Mouse (Mus musculus) midbrain, embryonic 14.5 days (tissue): ENCODE measurements at regions not wholly inside any gene's neighbourhood (a gene's known extent, or its start where the extent isn't known, plus 50 kb on each side); places are given as distances from the start of the nearest gene placed in this dataset.

Experiments used
- ATAC-seq: fragments of 200-750 bp; cut with Nextera tagmentation; 2 replicates; pipeline ENCODE4 v1.8.0; 2017; ENCODE audit warnings: moderate number of reproducible peaks, moderate library complexity; ENCODE audit not compliant: low FRiP score, low TSS enrichment
- DNase-seq: peaks from one replicate; pipeline ENCODE4 v3.0.0-alpha.2; 2015
- H3K27ac ChIP-seq: fragments of 300-500 bp; sonication (generic); replicated peaks from 2 replicates; pipeline ENCODE4 v1.5.1; 2014; ENCODE audit warnings: mild to moderate bottlenecking, low read depth, low read length, moderate library complexity
- H3K27me3 ChIP-seq: fragments of 300-500 bp; sonication (generic); 2 replicates; pipeline ENCODE4 v1.6.1; 2014; ENCODE audit warnings: low read length, control low read depth, mixed read lengths; ENCODE audit not compliant: control insufficient read depth, insufficient read depth
- H3K36me3 ChIP-seq: fragments of 300-500 bp; sonication (generic); 2 replicates; pipeline ENCODE4 v1.6.1; 2014; ENCODE audit warnings: low read length, control low read depth; ENCODE audit not compliant: control insufficient read depth, insufficient read depth
- H3K4me1 ChIP-seq: fragments of 300-500 bp; sonication (generic); 2 replicates; pipeline ENCODE4 v1.6.1; 2014; ENCODE audit warnings: mild to moderate bottlenecking, antibody characterized with exemption, low read length, control low read depth; ENCODE audit not compliant: control insufficient read depth, insufficient read depth
- H3K4me2 ChIP-seq: fragments of 300-500 bp; sonication (generic); 2 replicates; pipeline ENCODE4 v1.6.1; 2014; ENCODE audit warnings: mild to moderate bottlenecking, low read length, moderate library complexity
- H3K4me3 ChIP-seq: fragments of 300-500 bp; sonication (generic); replicated peaks from 2 replicates; pipeline ENCODE4 v1.5.1; 2014; ENCODE audit warnings: low read depth, low read length
- H3K9ac ChIP-seq: fragments of 300-500 bp; sonication (generic); replicated peaks from 2 replicates; pipeline ENCODE4 v1.6.1; 2014; ENCODE audit warnings: mild to moderate bottlenecking, low read length, moderate library complexity
- H3K9me3 ChIP-seq: fragments of 300-500 bp; sonication (generic); 2 replicates; pipeline ENCODE4 v1.6.1; 2016; ENCODE audit warnings: low read length, control low read depth, mixed read lengths; ENCODE audit not compliant: control insufficient read depth
- WGBS: fragments of 180-500 bp; shearing (Covaris S2); extraction: QIAGEN DNeasy Blood & Tissue Kit; methylation state at CpG from one replicate; pipeline ENCODE4 v1.1.7; 2014; 5-methylcytosine and 5-hydroxymethylcytosine counted together

DNA sequence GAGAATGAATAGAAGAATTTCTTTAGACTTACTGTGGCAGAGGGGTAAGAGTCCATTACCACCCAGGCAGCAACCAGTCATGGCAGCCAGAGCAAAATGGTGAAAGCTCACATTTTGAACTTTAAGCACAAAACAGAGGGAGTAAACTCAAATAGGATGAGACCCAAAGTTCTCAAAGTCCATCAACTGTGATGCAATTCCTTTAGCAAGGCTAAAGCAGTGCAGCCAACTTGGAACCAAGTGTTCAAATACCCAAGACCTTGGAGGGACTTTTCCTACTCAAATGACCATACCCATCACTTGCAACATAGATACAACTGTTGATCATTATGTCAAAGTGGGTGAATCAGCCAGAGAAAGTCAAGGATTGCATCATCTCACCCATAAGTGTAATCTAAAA lies 380.1 kb downstream of the Hace1 start:
- no peak overlapping the region for H3K4me2 ChIP-seq
- H3K9ac ChIP-seq = no peak overlapping the region
- no peaks in the 10 kb centered on the region for H3K9me3 ChIP-seq
- no peaks in the 10 kb centered on the region for H3K36me3 ChIP-seq
- DNase-seq (no peak), ATAC-seq (no peak)
- no peak overlapping the region for H3K4me3 ChIP-seq
- H3K27me3 ChIP-seq = no peaks in the 10 kb centered on the region
- no peak overlapping the region for H3K27ac ChIP-seq
- no peaks in the 10 kb centered on the region for H3K4me1 ChIP-seq

DNA sequence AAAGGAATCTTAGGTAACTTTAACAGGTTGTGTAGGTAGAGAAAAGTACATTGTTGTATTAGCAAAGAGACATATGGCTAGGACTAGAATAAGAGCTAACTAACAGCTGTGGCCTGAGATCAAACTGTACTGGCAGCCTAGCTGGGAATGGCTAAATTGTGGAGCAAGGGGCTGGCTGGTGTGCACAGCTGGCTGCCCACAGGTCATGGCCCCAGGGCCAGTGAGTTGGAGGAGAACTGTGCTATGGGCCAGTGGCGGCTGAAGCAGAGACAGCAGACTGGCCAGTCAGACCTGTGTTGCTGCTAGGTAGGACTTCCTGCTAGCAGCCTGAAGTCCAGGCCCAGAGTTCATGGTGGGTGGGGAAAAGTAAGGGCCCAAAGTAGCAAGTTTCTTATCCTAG lies 394.6 kb downstream of the Hace1 start:
- WGBS = 81% methylated on average over 1 of the region's 1 CpGs
- H3K36me3 ChIP-seq = no peaks in the 10 kb centered on the region
- no peaks in the 10 kb centered on the region for H3K27me3 ChIP-seq
- no peak overlapping the region for H3K4me2 ChIP-seq
- H3K4me3 ChIP-seq = no peak overlapping the region
- no peak overlapping the region for H3K9ac ChIP-seq
- ATAC-seq = no peak
- no peaks in the 10 kb centered on the region for H3K4me1 ChIP-seq
- H3K27ac ChIP-seq = no peak overlapping the region
- no peaks in the 10 kb centered on the region for H3K9me3 ChIP-seq
- DNase-seq = no peak

DNA sequence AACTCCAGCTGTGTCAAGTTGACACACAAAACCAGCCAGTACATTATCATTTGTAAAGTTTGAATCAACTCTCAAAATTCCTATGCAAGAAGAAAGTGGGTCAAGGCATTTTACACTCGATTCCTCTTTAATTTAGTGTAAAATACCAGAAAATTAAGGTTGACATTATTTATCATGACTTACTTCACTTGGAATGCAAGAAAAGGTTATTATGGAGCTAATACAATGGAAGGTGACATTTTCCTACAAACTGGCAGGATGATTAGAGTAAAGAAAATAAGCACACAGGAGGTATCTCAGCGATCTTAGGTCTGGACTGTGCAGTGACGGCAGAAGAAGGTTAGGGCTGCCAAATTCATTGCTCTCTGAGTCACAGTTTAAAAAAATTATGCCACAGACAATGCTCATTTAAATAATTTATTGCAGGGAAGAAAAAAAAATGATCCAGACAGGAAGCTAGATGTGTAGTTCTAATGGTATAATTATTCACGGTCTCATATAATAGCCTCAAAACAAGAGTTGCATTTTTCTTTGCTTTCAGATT lies 405.2 kb downstream of the Hace1 start:
- ATAC-seq (no peak; the same call in 1 of the 2 replicates), DNase-seq (no peak)
- Histone ChIP-seq H3K9me3 (no peaks in the 10 kb centered on the region), H3K36me3 (no peaks in the 10 kb centered on the region), H3K27ac (no peak overlapping the region), H3K9ac (no peak overlapping the region), H3K4me2 (no peak overlapping the region), H3K4me3 (no peak overlapping the region), H3K4me1 (no peaks in the 10 kb centered on the region), H3K27me3 (no peaks in the 10 kb centered on the region)
- 60% methylated on average over 4 of the region's 4 CpGs for WGBS

DNA sequence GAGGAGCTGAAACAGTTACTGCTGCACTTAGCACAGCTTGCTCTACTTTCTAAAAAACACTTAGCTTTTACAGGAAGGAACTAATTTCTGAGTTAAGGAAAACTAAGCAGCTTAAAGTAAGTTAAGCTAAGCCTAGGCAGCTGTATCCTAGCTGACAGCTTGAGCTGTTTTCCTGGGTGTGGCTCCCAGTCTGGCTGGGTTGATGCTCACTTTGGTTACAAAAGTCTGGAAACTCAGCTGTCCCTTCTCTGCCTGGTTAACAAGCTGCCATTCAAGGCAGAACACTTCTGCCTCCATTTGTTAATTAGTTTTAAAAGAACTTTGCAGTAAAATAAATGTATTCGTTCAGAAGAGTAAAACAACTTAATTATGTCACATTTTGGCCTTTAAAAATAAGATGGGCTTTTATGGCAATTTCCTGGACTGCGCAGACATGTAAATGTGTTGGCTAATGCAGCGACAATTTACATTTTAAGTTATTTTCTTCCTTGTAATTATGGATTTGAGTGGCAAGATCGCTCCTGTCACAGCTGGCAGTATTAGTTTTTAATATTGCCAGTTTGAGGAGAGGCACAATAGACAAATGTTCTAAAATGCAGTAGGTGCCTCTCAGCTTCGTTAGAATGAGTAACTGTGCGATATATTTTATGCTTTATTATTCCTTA lies 406.2 kb downstream of the Hace1 start:
- Histone ChIP-seq H3K36me3 (no peaks in the 10 kb centered on the region), H3K4me1 (no peaks in the 10 kb centered on the region), H3K9me3 (no peaks in the 10 kb centered on the region), H3K4me3 (no peak overlapping the region), H3K9ac (no peak overlapping the region), H3K27me3 (no peaks in the 10 kb centered on the region), H3K4me2 (no peak overlapping the region), H3K27ac (no peak overlapping the region)
- ATAC-seq (no peak), DNase-seq (no peak)
- 82% methylated on average over 6 of the region's 6 CpGs for WGBS

DNA sequence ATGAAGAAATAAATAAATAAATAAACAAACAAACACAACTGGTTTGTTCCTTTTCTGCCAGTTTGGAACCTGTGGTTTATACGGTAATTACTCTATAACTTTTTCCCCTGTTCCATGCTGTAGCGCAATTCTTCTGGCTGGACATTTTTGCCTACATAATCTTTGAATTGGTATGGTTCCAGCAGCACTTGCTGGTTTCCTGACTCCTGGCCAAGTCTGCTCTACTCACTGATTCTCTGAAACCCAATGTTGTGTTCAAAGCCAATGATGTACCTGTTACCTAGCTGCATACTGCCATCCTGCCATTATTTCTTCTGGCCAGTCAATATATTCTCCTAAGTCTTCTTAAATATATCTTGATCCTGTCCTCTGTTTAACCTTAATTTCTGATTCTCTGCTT lies 408.7 kb downstream of the Hace1 start:
- H3K9me3 ChIP-seq = no peaks in the 10 kb centered on the region
- no peak overlapping the region for H3K9ac ChIP-seq
- WGBS = 94% methylated on average over 2 of the region's 2 CpGs
- no peaks in the 10 kb centered on the region for H3K27me3 ChIP-seq
- H3K36me3 ChIP-seq = no peaks in the 10 kb centered on the region
- no peaks in the 10 kb centered on the region for H3K4me1 ChIP-seq
- no peak overlapping the region for H3K4me3 ChIP-seq
- no peak overlapping the region for H3K27ac ChIP-seq
- H3K4me2 ChIP-seq = no peak overlapping the region
- DNase-seq (no peak), ATAC-seq (no peak)

DNA sequence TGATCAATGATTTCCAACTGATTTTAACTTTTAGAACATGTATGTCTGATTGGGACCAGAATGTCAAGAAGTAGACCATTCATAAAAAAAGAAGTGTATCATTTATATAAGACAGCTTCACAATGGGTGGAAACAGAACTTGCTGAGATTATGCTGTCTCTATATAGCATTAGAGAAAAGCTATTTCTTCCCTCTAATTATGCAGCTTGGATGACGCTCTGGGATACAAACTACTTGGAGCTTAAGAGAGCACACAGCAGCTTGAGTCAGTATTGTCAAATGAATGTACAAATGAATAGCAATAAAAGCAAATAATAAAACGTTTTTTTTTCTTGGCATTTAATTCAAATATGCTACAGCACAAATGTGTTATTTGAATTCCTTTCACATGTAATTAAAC lies 428.7 kb downstream of the Hace1 start:
- WGBS = 45% methylated on average over 2 of the region's 2 CpGs
- Histone ChIP-seq H3K27me3 (no peaks in the 10 kb centered on the region), H3K9me3 (no peaks in the 10 kb centered on the region), H3K9ac (no peak overlapping the region), H3K27ac (no peak overlapping the region), H3K4me3 (no peak overlapping the region), H3K4me1 (no peaks in the 10 kb centered on the region), H3K36me3 (no peaks in the 10 kb centered on the region), H3K4me2 (no peak overlapping the region)
- ATAC-seq (no peak), DNase-seq (peak; percentile 25)

DNA sequence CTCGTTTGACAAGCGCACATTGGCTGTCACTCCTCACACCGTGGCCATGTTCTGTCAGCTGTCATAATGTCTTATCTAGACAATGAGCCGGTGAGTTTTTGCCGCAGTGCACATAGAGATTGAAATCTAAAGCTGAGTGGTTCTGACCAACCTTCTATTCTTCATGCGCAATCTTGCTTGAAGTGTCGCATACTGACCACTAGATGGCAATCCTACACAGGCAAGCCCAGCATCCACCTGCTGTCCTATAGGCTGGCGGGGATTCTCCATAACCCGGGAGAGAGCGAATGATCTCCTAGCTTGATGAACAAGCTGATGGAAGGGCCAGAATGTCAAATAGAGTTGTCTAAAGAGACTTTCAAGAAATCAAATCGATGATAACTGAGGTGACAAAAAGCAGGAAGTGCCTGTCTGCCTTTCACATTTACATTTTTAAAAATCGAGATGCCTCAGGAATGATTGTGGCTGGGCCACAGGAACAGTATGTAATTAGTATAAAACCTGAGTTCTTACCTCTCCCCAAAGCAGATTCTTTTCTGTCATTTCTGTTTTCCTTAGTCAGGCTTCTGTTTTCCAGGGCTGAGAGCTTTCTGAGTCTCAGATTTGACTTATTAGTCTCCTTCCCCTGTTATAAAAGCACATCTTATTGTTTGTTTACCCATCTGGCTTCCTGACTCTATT lies 434.4 kb downstream of the Hace1 start:
- WGBS = 20% methylated on average over 12 of the region's 12 CpGs
- no peaks in the 10 kb centered on the region for H3K36me3 ChIP-seq
- peaks cover 4% of the 10 kb centered on the region; the same call in 1 of the 2 replicates for H3K4me1 ChIP-seq
- ATAC-seq (peak; percentile 88), DNase-seq (peak; percentile 91)
- H3K4me3 ChIP-seq = no peak overlapping the region
- H3K27me3 ChIP-seq = no peaks in the 10 kb centered on the region
- no peak overlapping the region for H3K9ac ChIP-seq
- H3K4me2 ChIP-seq = 0 out of 2 replicates have a peak overlapping the region, but pooled peaks have one; percentile 3
- H3K9me3 ChIP-seq = no peaks in the 10 kb centered on the region
- H3K27ac ChIP-seq = no peak overlapping the region

DNA sequence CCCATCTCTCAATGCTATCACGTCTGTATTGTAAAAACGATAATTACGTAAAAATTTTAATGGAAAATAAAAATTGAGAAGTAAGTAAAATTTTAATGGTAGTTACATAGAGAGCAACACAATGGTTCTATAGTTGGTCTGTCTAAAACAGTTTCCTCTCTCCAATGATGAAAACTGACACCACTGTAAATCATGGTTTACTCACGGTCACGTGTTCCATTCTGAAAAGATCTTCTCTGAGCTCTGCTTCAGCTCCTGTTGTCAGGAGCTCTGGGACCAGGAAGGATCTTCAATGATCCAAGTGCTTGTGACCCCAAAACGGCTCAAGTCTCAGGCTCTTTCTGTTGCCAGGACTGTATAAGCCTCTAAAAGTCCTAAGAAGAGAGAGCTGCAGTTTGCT lies 435.0 kb downstream of the Hace1 start:
- Histone ChIP-seq H3K4me2 (no peak overlapping the region), H3K9me3 (no peaks in the 10 kb centered on the region), H3K27ac (no peak overlapping the region), H3K9ac (no peak overlapping the region), H3K36me3 (no peaks in the 10 kb centered on the region), H3K27me3 (no peaks in the 10 kb centered on the region), H3K4me1 (peaks cover 4% of the 10 kb centered on the region; the same call in 1 of the 2 replicates), H3K4me3 (no peak overlapping the region)
- WGBS = 82% methylated on average over 6 of the region's 6 CpGs
- ATAC-seq (no peak), DNase-seq (no peak)

DNA sequence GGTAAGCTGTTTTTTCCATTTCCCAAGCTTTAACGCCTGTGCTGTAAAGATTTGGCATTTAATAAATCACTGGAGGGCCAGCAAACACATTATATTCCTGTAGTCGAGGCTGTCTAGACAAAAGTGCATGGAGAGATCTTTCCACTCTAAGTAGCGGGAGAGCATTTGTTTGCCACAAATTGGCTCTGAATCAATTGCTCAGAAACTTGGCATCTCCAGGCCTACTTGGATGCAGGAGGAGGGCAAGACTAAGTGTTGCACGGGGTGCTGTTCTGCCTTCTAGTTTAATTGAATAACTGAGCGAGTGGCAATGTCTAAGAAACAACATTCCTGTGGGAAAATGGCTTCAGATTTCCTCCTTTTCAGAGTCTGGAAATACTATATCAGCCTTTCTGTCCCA lies 438.7 kb downstream of the Hace1 start:
- no peak overlapping the region for H3K27ac ChIP-seq
- no peaks in the 10 kb centered on the region for H3K27me3 ChIP-seq
- H3K36me3 ChIP-seq = no peaks in the 10 kb centered on the region
- H3K9ac ChIP-seq = no peak overlapping the region
- no peaks in the 10 kb centered on the region for H3K9me3 ChIP-seq
- ATAC-seq = no peak
- peaks cover 4% of the 10 kb centered on the region; the same call in 1 of the 2 replicates for H3K4me1 ChIP-seq
- DNase-seq = peak; percentile 60
- 56% methylated on average over 5 of the region's 5 CpGs for WGBS
- no peak overlapping the region for H3K4me3 ChIP-seq
- no peak overlapping the region for H3K4me2 ChIP-seq
